Mouse (Mus musculus): ENCODE results near the gene Vamp1. TPM values are rescaled to one million over a fixed set of nuclear protein-coding genes. Genes with fewer than 3 reads are reported as not detected.

Vamp1 gene
- polyA plus RNA-seq, 1 experiment from 2014 or later = 7.3 TPM

DNA sequence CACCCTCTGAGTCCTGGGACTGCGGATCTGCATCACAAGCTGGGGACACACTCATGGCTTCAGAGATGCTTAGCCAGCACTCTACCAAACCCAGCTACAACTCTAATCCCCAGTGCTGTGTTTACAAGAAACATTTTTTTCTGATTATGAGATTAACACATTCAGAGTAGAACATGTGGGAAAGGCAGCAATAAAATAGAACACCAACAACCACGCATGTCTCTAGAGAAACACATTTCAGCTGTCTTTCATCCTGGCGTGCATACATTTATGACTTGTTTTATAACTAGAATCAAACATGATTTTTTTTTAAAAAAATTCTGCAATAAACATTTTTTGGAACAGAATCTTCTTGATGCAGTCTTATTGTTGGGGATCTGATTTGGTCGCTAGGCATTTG, 71.6 kb downstream of the Vamp1 start:
- H3K27me3 ChIP-seq (replicated peaks; ENCODE audit: control insufficient read depth, insufficient read depth, low read length) = no peaks in the 10 kb centered on the region
- H3K36me3 ChIP-seq (ENCODE audit: control insufficient read depth, insufficient read depth) = no peaks in the 10 kb centered on the region
- no peaks in the 10 kb centered on the region for H3K9me3 ChIP-seq (ENCODE audit: control insufficient read depth, low read length)
- H3K27ac ChIP-seq (ENCODE audit: low read length) = no peak overlapping the region
- no peak overlapping the region for H3K9ac ChIP-seq (replicated peaks; ENCODE audit: low read depth, low read length)
- no peaks in the 10 kb centered on the region for H3K4me1 ChIP-seq (replicated peaks; ENCODE audit: control insufficient read depth, insufficient read depth, low read length)
- WGBS = 82% methylated on average over 4 of the region's 4 CpGs
- no peak for ATAC-seq
- no peak overlapping the region for H3K4me3 ChIP-seq (replicated peaks; ENCODE audit: low read length)
- no peak overlapping the region for H3K4me2 ChIP-seq (ENCODE audit: low read length)

- H3K27me3 ChIP-seq (replicated peaks; ENCODE audit: control insufficient read depth, insufficient read depth, low read length) = no peaks in the 10 kb centered on the region
- 86% methylated on average over 5 of the region's 5 CpGs for WGBS
- no peaks in the 10 kb centered on the region for H3K4me1 ChIP-seq (replicated peaks; ENCODE audit: control insufficient read depth, insufficient read depth, low read length)
- no peak overlapping the region for H3K4me3 ChIP-seq (replicated peaks; ENCODE audit: low read length)
- no peak for ATAC-seq
- H3K36me3 ChIP-seq (ENCODE audit: control insufficient read depth, insufficient read depth) = no peaks in the 10 kb centered on the region
- no peaks in the 10 kb centered on the region for H3K9me3 ChIP-seq (ENCODE audit: control insufficient read depth, low read length)
- no peak overlapping the region for H3K9ac ChIP-seq (replicated peaks; ENCODE audit: low read depth, low read length)
- no peak overlapping the region for H3K27ac ChIP-seq (ENCODE audit: low read length)
- no peak overlapping the region for H3K4me2 ChIP-seq (ENCODE audit: low read length)
Observed at GRCm38 (mm10) chr6:125288730-125289129, 73.4 kb downstream of the Vamp1 start.

DNA sequence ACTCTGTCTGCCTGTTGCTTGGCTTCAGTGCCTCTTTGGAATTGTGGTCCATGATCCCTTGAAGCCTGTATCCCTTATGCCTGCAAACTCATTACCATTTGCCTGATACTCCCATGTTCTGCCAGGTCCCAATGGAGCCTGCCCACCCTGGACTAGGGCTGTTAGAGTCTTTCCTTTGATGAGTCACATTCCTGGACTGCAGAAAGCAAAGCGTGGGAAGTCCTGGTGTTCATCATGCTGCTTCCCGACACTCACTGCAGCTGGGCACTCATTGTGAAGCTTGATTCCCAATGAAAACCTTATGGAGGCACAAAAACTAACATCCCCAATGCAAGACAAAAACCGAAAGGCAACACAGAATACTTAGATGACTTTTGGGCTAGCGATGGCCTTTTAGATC, 76.0 kb downstream of the Vamp1 start:
- no peaks in the 10 kb centered on the region for H3K4me1 ChIP-seq (replicated peaks; ENCODE audit: control insufficient read depth, insufficient read depth, low read length)
- no peak overlapping the region for H3K9ac ChIP-seq (replicated peaks; ENCODE audit: low read depth, low read length)
- H3K36me3 ChIP-seq (ENCODE audit: control insufficient read depth, insufficient read depth) = no peaks in the 10 kb centered on the region
- no peak overlapping the region for H3K4me3 ChIP-seq (replicated peaks; ENCODE audit: low read length)
- 93% methylated on average over 4 of the region's 4 CpGs for whole genome bisulfite sequencing
- no peaks in the 10 kb centered on the region for H3K9me3 ChIP-seq (ENCODE audit: control insufficient read depth, low read length)
- no peaks in the 10 kb centered on the region for H3K27me3 ChIP-seq (replicated peaks; ENCODE audit: control insufficient read depth, insufficient read depth, low read length)
- ATAC-seq = no peak
- H3K27ac ChIP-seq (ENCODE audit: low read length) = no peak overlapping the region
- no peak overlapping the region for H3K4me2 ChIP-seq (ENCODE audit: low read length)

DNA sequence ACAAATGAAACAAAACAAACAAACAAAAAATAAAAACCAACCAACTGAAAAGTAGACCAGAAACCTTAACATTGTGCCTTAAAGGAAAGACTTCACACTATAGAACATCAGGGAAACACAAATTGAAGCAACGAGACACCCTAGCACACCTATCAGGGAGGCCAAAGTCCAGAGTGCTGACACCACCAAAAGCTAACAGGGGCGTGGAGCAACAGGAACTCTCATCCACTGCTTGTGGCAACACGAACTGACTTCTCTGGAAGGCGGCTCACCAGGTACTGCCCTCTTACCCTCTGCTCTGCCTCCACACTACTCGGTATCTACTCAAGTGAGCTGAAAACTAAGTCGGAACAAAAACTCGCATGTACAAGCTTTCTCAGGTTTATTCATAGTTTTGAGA, 76.9 kb downstream of the Vamp1 start:
- no peak for ATAC-seq
- Histone ChIP-seq H3K9ac (replicated peaks; ENCODE audit: low read depth, low read length) (no peak overlapping the region), H3K27me3 (replicated peaks; ENCODE audit: control insufficient read depth, insufficient read depth, low read length) (no peaks in the 10 kb centered on the region), H3K9me3 (ENCODE audit: control insufficient read depth, low read length) (no peaks in the 10 kb centered on the region), H3K27ac (ENCODE audit: low read length) (no peak overlapping the region), H3K4me1 (replicated peaks; ENCODE audit: control insufficient read depth, insufficient read depth, low read length) (no peaks in the 10 kb centered on the region), H3K4me3 (replicated peaks; ENCODE audit: low read length) (no peak overlapping the region), H3K4me2 (ENCODE audit: low read length) (no peak overlapping the region), H3K36me3 (ENCODE audit: control insufficient read depth, insufficient read depth) (no peaks in the 10 kb centered on the region)
- WGBS = 91% methylated on average over 7 of the region's 7 CpGs

DNA sequence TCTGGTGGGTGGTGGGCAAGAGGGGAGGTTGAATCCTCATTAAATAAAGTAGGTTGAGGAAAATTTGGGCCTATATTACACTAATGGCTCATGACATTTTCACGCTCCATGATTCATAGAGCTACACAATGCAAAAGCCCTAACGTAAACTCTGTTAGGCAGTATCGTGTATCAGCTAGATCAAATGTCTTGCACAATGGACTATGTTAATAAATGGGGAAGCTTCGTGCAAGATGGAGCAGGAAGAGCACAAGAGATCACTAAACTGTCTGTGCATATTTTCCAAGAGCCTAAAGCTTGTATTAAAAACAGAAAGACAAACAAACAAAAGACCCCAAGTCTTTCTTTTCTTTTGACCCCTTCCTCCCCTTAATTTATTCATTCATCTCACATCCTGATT, 78.7 kb downstream of the Vamp1 start:
- no peaks in the 10 kb centered on the region for H3K4me1 ChIP-seq (replicated peaks; ENCODE audit: control insufficient read depth, insufficient read depth, low read length)
- no peak overlapping the region for H3K9ac ChIP-seq (replicated peaks; ENCODE audit: low read depth, low read length)
- WGBS = 86% methylated on average over 4 of the region's 4 CpGs
- H3K9me3 ChIP-seq (ENCODE audit: control insufficient read depth, low read length) = no peaks in the 10 kb centered on the region
- no peak overlapping the region for H3K4me3 ChIP-seq (replicated peaks; ENCODE audit: low read length)
- ATAC-seq = no peak
- H3K36me3 ChIP-seq (ENCODE audit: control insufficient read depth, insufficient read depth) = no peaks in the 10 kb centered on the region
- H3K27me3 ChIP-seq (replicated peaks; ENCODE audit: control insufficient read depth, insufficient read depth, low read length) = no peaks in the 10 kb centered on the region
- H3K4me2 ChIP-seq (ENCODE audit: low read length) = no peak overlapping the region
- no peak overlapping the region for H3K27ac ChIP-seq (ENCODE audit: low read length)

Small RNA genes within 50 kb of the gene (microRNA-seq; reads per million reads assigned to microRNA genes)
- gene Mir3098 = 1.0 reads per million
- gene Mir8113 = not detected

Other genes starting within 250 kb of the Vamp1 start
- gene Pianp, start 218.9 kb upstream of the Vamp1 start, polyA plus RNA-seq (2015; fragmentation: Nextera tagmentation; extraction: Ambion mirVana) = 36.6 and 44.7 TPM in 2 replicates
- 15.2 and 19.0 TPM in 2 replicates for gene Zfp384, start 206.4 kb upstream of the Vamp1 start, polyA plus RNA-seq (2015; fragmentation: Nextera tagmentation; extraction: Ambion mirVana)
- 200 and 204 TPM in 2 replicates for gene Ing4, start 175.8 kb upstream of the Vamp1 start, polyA plus RNA-seq (2015; fragmentation: Nextera tagmentation; extraction: Ambion mirVana)
- gene Acrbp, start 165.9 kb upstream of the Vamp1 start, polyA plus RNA-seq (2015; fragmentation: Nextera tagmentation; extraction: Ambion mirVana) = 21.4 and 31.6 TPM in 2 replicates
- gene Lpar5, start 147.6 kb upstream of the Vamp1 start, polyA plus RNA-seq (2015; fragmentation: Nextera tagmentation; extraction: Ambion mirVana) = 0.44 and 0.60 TPM in 2 replicates
- gene Chd4, start 119.6 kb upstream of the Vamp1 start, polyA plus RNA-seq (2015; fragmentation: Nextera tagmentation; extraction: Ambion mirVana) = 78.1 and 79.8 TPM in 2 replicates
- 54.4 and 55.3 TPM in 2 replicates for gene Nop2, start 83.6 kb upstream of the Vamp1 start, polyA plus RNA-seq (2015; fragmentation: Nextera tagmentation; extraction: Ambion mirVana)
- gene Iffo1, start 70.3 kb upstream of the Vamp1 start, polyA plus RNA-seq (2015; fragmentation: Nextera tagmentation; extraction: Ambion mirVana) = 17.3 and 19.3 TPM in 2 replicates
- 1,297 and 1,346 TPM in 2 replicates for gene Gapdh, start 49.1 kb upstream of the Vamp1 start, polyA plus RNA-seq (2015; fragmentation: Nextera tagmentation; extraction: Ambion mirVana)
- gene Ncapd2, start 23.9 kb upstream of the Vamp1 start, polyA plus RNA-seq (2015; fragmentation: Nextera tagmentation; extraction: Ambion mirVana) = 91.4 and 91.6 TPM in 2 replicates
- 137 and 140 TPM in 2 replicates for gene Mrpl51, start 23.8 kb upstream of the Vamp1 start, polyA plus RNA-seq (2015; fragmentation: Nextera tagmentation; extraction: Ambion mirVana)
- 3.8 and 4.5 TPM in 2 replicates for gene Tapbpl, start 16.3 kb downstream of the Vamp1 start, polyA plus RNA-seq (2015; fragmentation: Nextera tagmentation; extraction: Ambion mirVana)
- 1.8 TPM in 1 of 2 replicates, not detected in the other for gene Cd27, start 21.5 kb downstream of the Vamp1 start, polyA plus RNA-seq (2015; fragmentation: Nextera tagmentation; extraction: Ambion mirVana)
- gene Tuba3a, start 70.5 kb downstream of the Vamp1 start, polyA plus RNA-seq (2015; fragmentation: Nextera tagmentation; extraction: Ambion mirVana) = not detected in 2 replicates
- 10.4 and 11.6 TPM in 2 replicates for gene Ltbr, start 98.3 kb downstream of the Vamp1 start, polyA plus RNA-seq (2015; fragmentation: Nextera tagmentation; extraction: Ambion mirVana)
- 0.34 and 0.39 TPM in 2 replicates for gene Scnn1a, start 105.1 kb downstream of the Vamp1 start, polyA plus RNA-seq (2015; fragmentation: Nextera tagmentation; extraction: Ambion mirVana)
- gene Tnfrsf1a, start 133.8 kb downstream of the Vamp1 start, polyA plus RNA-seq (2015; fragmentation: Nextera tagmentation; extraction: Ambion mirVana) = 13.2 and 18.2 TPM in 2 replicates
- gene Plekhg6, start 165.2 kb downstream of the Vamp1 start, polyA plus RNA-seq (2015; fragmentation: Nextera tagmentation; extraction: Ambion mirVana) = 0.07 TPM in 1 of 2 replicates, not detected in the other

Data from forebrain, embryonic 16.5 days (tissue).